Mouse (Mus musculus): ENCODE data around the gene Rgl1. TPM values are rescaled to one million over a fixed set of nuclear protein-coding genes. Genes with fewer than 3 reads are reported as not detected.

The Rgl1 gene
- total and polyA plus RNA-seq, 2 experiments from 2014 or later = 36.7 to 38.9 TPM

DNA sequence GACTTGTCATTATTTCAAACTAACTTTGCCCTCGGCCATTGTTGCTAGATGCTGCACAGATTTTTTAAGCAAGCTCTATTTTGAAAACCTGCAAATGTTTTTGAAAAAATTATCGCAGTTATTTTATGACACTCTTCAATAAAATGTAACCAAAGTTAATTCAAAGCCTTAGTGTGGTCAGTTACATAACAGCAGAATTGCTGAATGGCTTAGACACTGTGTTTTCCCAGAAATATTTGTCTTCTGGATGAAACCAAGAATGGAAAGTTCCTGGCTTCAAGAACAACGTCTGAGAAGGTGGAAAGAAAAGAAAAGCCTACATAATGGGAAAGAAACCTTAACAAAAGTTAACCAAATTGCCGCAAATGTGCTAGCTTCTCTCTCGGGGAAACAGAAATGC lies 131.5 kb downstream of the Rgl1 start:
- H3K27ac ChIP-seq (ENCODE audit: low read depth) = no peak overlapping the region
- DNase-seq (ENCODE audit: low spot score) = no peak

DNA sequence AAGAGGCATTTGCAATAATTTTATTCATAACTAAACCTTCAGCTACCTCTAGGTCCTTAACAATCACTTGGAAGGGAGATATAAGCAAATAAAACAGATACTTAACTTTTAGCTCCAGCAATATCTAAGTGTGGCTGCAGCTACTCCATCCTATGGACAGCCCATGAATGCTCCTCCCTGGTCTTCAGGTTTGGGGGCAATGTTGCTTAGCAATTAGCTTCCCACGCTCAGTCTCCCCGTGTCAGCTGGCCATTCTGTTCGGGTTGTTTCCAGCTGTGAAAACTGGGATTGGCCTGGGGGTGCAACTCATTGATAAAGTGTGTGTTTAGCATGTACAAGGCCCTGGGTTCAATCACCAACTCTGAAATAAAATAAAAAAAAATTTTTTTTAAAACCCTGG lies 136.4 kb downstream of the Rgl1 start:
- DNase-seq (ENCODE audit: low spot score) (no peak), ATAC-seq (ENCODE audit: insufficient read depth, low read depth) (no peak)
- Histone ChIP-seq H3K27me3 (ENCODE audit: control insufficient read depth, insufficient read depth, low read length) (no peaks in the 10 kb centered on the region), H3K4me2 (ENCODE audit: low read depth, low read length) (no peak overlapping the region), H3K4me1 (ENCODE audit: control insufficient read depth, insufficient read depth) (0 out of 2 replicates have a peak, but pooled peaks cover 4% of the 10 kb centered on the region), H3K9me3 (replicated peaks; ENCODE audit: control insufficient read depth, low read length) (no peaks in the 10 kb centered on the region), H3K9ac (replicated peaks; ENCODE audit: low read depth, low read length) (no peak overlapping the region), H3K36me3 (replicated peaks; ENCODE audit: control insufficient read depth, insufficient read depth, low read length) (no peaks in the 10 kb centered on the region), H3K4me3 (ENCODE audit: low read depth, low read length) (no peak overlapping the region), H3K27ac (ENCODE audit: low read depth) (no peak overlapping the region)
- TF ChIP-seq CTCF (IDR thresholded peaks at IDR 0.05; ENCODE audit: low read depth) (no peak), EP300 (IDR thresholded peaks at IDR 0.05; ENCODE audit: low read depth) (no peak)
- WGBS = 83% methylated on average over 3 of the region's 3 CpGs

More for the DNA sequence above, 131.5 kb downstream of the Rgl1 start:
- H3K9me3 ChIP-seq (replicated peaks; ENCODE audit: control insufficient read depth, low read length) = no peaks in the 10 kb centered on the region
- 78% methylated on average over 5 of the region's 5 CpGs for WGBS
- 0 out of 2 replicates have a peak, but pooled peaks cover 3% of the 10 kb centered on the region for H3K4me1 ChIP-seq (ENCODE audit: control insufficient read depth, insufficient read depth)
- H3K9ac ChIP-seq (replicated peaks; ENCODE audit: low read depth, low read length) = no peak overlapping the region
- ATAC-seq (ENCODE audit: insufficient read depth, low read depth) = no peak
- no peaks in the 10 kb centered on the region for H3K27me3 ChIP-seq (ENCODE audit: control insufficient read depth, insufficient read depth, low read length)
- no peak overlapping the region for H3K4me2 ChIP-seq (ENCODE audit: low read depth, low read length)
- TF ChIP-seq EP300 (IDR thresholded peaks at IDR 0.05; ENCODE audit: low read depth) (no peak), CTCF (IDR thresholded peaks at IDR 0.05; ENCODE audit: low read depth) (no peak)
- no peaks in the 10 kb centered on the region for H3K36me3 ChIP-seq (replicated peaks; ENCODE audit: control insufficient read depth, insufficient read depth, low read length)
- no peak overlapping the region for H3K4me3 ChIP-seq (ENCODE audit: low read depth, low read length)

DNA sequence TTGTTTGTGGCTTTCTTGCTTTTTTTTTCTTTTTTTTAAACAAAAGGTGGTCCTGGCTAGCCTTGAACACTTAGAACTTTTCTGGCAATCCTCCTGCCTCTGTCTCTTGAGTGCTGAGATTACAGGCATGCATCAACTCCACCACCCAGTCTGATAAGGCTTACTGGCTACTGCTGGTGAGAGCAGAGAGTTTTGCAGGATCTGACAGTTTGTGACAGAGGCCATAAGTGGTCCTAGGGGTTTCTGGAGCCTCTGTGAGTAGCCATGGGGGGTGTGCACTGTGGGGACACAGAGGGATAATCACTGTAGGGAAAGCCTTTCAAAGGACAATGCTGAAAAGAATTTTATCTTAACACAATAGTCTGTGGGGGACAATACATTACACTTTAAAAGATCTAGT lies 140.5 kb downstream of the Rgl1 start:
- no peaks in the 10 kb centered on the region for H3K9me3 ChIP-seq (replicated peaks; ENCODE audit: control insufficient read depth, low read length)
- peaks cover 6% of the 10 kb centered on the region for H3K36me3 ChIP-seq (replicated peaks; ENCODE audit: control insufficient read depth, insufficient read depth, low read length)
- peak overlapping the region; percentile 96 for H3K27ac ChIP-seq (ENCODE audit: low read depth)
- no peak for TF ChIP-seq CTCF (IDR thresholded peaks at IDR 0.05; ENCODE audit: low read depth)
- TF ChIP-seq EP300 (IDR thresholded peaks at IDR 0.05; ENCODE audit: low read depth) = no peak
- ATAC-seq (ENCODE audit: insufficient read depth, low read depth) (no peak), DNase-seq (ENCODE audit: low spot score) (no peak)
- 0 out of 2 replicates have a peak overlapping the region, but pooled peaks have one; percentile 89 for H3K9ac ChIP-seq (replicated peaks; ENCODE audit: low read depth, low read length)
- H3K4me1 ChIP-seq (ENCODE audit: control insufficient read depth, insufficient read depth) = peaks cover 25% of the 10 kb centered on the region
- H3K27me3 ChIP-seq (ENCODE audit: control insufficient read depth, insufficient read depth, low read length) = no peaks in the 10 kb centered on the region
- H3K4me2 ChIP-seq (ENCODE audit: low read depth, low read length) = peak overlapping the region; percentile 82
- H3K4me3 ChIP-seq (ENCODE audit: low read depth, low read length) = peak overlapping the region; percentile 74

DNA sequence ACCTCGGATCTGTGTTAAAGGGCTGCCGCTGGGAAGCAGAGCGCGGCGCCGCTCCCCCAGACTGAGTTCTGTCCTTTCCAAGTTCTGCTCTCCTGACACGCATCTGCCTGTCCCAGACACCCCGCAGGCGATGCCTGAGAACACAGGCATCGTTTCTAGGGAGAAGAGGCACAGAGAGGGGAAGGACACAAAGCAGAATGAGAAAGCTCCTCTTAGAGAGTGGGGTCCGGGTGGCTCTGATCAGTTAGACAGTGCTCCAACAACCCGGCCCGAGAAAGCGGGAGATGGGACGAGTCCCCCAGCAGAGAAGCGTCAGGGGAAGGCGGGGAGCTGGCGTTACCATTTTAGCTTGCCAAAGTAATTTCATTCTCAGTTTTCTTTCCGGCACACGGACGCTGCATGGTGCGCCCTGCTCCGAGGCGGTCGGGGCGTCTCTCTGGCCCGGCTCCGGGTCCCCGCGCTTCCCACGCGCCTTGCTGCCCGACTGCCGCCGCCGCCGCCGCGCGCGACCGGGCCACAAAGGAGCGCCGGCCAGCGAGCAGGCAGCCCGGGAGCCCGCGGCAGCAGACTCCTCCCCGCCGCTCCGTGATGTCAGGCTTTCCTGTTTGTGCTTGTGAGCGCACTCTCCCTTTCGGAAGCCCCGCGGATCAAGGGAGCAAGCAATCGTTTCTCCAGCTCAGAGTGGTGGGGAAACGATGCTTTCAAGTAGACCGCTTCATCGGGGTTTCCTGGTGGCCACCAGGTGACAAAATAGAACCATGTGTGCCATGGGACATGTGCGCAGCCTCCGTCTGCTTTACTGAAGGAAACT lies 141.3 kb downstream of the Rgl1 start:
- H3K4me3 ChIP-seq (ENCODE audit: low read depth, low read length) = peak overlapping the region; percentile 74
- DNase-seq (ENCODE audit: low spot score) (peak; percentile 78), ATAC-seq (ENCODE audit: insufficient read depth, low read depth) (peak; percentile 78)
- no peaks in the 10 kb centered on the region for H3K27me3 ChIP-seq (ENCODE audit: control insufficient read depth, insufficient read depth, low read length)
- peak overlapping the region; percentile 89 for H3K9ac ChIP-seq (replicated peaks; ENCODE audit: low read depth, low read length)
- under 1% methylated on average over 56 of the region's 61 CpGs for WGBS
- H3K27ac ChIP-seq (ENCODE audit: low read depth) = peak overlapping the region; percentile 96
- peak overlapping the region; percentile 82 for H3K4me2 ChIP-seq (ENCODE audit: low read depth, low read length)
- no peaks in the 10 kb centered on the region for H3K9me3 ChIP-seq (replicated peaks; ENCODE audit: control insufficient read depth, low read length)
- H3K4me1 ChIP-seq (ENCODE audit: control insufficient read depth, insufficient read depth) = peaks cover 33% of the 10 kb centered on the region
- peaks cover 10% of the 10 kb centered on the region for H3K36me3 ChIP-seq (replicated peaks; ENCODE audit: control insufficient read depth, insufficient read depth, low read length)
- TF ChIP-seq CTCF (IDR thresholded peaks at IDR 0.05; ENCODE audit: low read depth) = no peak
- 0 out of 2 replicates have a peak, but pooled peaks have one; percentile 31 for TF ChIP-seq EP300 (IDR thresholded peaks at IDR 0.05; ENCODE audit: low read depth)

GRCm38 (mm10) chr1:152623375-152624270 lies 142.5 kb downstream of the Rgl1 start:
- Histone ChIP-seq H3K27me3 (ENCODE audit: control insufficient read depth, insufficient read depth, low read length) (no peaks in the 10 kb centered on the region), H3K27ac (ENCODE audit: low read depth) (peak overlapping the region; percentile 96), H3K4me3 (ENCODE audit: low read depth, low read length) (peak overlapping the region; percentile 74), H3K4me1 (ENCODE audit: control insufficient read depth, insufficient read depth) (peaks cover 39% of the 10 kb centered on the region), H3K9ac (replicated peaks; ENCODE audit: low read depth, low read length) (peak overlapping the region; percentile 89), H3K9me3 (replicated peaks; ENCODE audit: control insufficient read depth, low read length) (no peaks in the 10 kb centered on the region; the same call in 1 of the 2 replicates), H3K36me3 (replicated peaks; ENCODE audit: control insufficient read depth, insufficient read depth, low read length) (peaks cover 15% of the 10 kb centered on the region), H3K4me2 (ENCODE audit: low read depth, low read length) (peak overlapping the region; percentile 82)
- WGBS = 11% methylated on average over 12 of the region's 12 CpGs
- DNase-seq (ENCODE audit: low spot score) (peak; percentile 72), ATAC-seq (ENCODE audit: insufficient read depth, low read depth) (peak; percentile 24; the same call in 1 of the 2 replicates)
- TF ChIP-seq CTCF (IDR thresholded peaks at IDR 0.05; ENCODE audit: low read depth) = no peak
- no peak for TF ChIP-seq EP300 (IDR thresholded peaks at IDR 0.05; ENCODE audit: low read depth)

Data from heart, postnatal 0 days (tissue).